Mouse (Mus musculus) liver, embryonic 12.5 days (tissue): ENCODE measurements around the gene Kcnd3. TPM values are rescaled to one million over a fixed set of nuclear protein-coding genes. Genes with fewer than 3 reads are reported as not detected.

Experiments
- ATAC-seq: fragments of 200-750 bp; cut with Nextera tagmentation; 2 replicates; pipeline ENCODE4 v1.8.0; 2017; ENCODE audit warnings: moderate number of reproducible peaks, mild to moderate bottlenecking, moderate library complexity
- H3K27ac ChIP-seq: fragments of 300-500 bp; sonication (generic); 2 replicates; pipeline ENCODE4 v1.5.1; 2016; ENCODE audit warnings: mild to moderate bottlenecking
- H3K27me3 ChIP-seq: fragments of 300-500 bp; sonication (generic); replicated peaks from 2 replicates; pipeline ENCODE4 v1.6.1; 2016; ENCODE audit warnings: mild to moderate bottlenecking, moderate library complexity
- H3K36me3 ChIP-seq: fragments of 300-500 bp; sonication (generic); 2 replicates; pipeline ENCODE4 v1.6.1; 2016; ENCODE audit warnings: mild to moderate bottlenecking, moderate library complexity
- H3K4me1 ChIP-seq: fragments of 300-500 bp; sonication (generic); 2 replicates; pipeline ENCODE4 v1.6.1; 2016
- H3K4me2 ChIP-seq: fragments of 300-500 bp; sonication (generic); 2 replicates; pipeline ENCODE4 v1.6.1; 2016; ENCODE audit warnings: mild to moderate bottlenecking, moderate library complexity
- H3K4me3 ChIP-seq: fragments of 300-500 bp; sonication (generic); 2 replicates; pipeline ENCODE4 v1.5.1; 2016; ENCODE audit warnings: mild to moderate bottlenecking, moderate library complexity
- H3K9ac ChIP-seq: fragments of 300-500 bp; sonication (generic); 2 replicates; pipeline ENCODE4 v1.6.1; 2016; ENCODE audit warnings: mild to moderate bottlenecking, moderate library complexity
- H3K9me3 ChIP-seq: fragments of 300-500 bp; sonication (generic); replicated peaks from 2 replicates; pipeline ENCODE4 v1.6.1; 2016; ENCODE audit warnings: mild to moderate bottlenecking, moderate library complexity
- WGBS: fragments of 180-500 bp; shearing (Covaris S2); methylation state at CpG from one replicate; pipeline ENCODE4 v1.1.7; 2016; ENCODE audit not compliant: insufficient replicate concordance; 5-methylcytosine and 5-hydroxymethylcytosine counted together
- polyA plus RNA-seq: library from polyadenylated mRNA; unstranded; fragments of >200 nt; fragmentation: Nextera tagmentation; extraction: Ambion mirVana; gene quantifications from 2 replicates; pipeline ENCODE4 v1.2.1, GENCODE M21; 2016

Kcnd3 gene
- polyA plus RNA-seq, 1 experiment from 2014 or later, result 0.26 TPM

- H3K9ac ChIP-seq, result no peak overlapping the region
- no peaks in the 10 kb centered on the region for H3K4me1 ChIP-seq
- no peaks in the 10 kb centered on the region for H3K27me3 ChIP-seq
- WGBS, result 66% methylated on average over 7 of the region's 7 CpGs
- no peaks in the 10 kb centered on the region for H3K9me3 ChIP-seq
- no peak overlapping the region for H3K27ac ChIP-seq
- no peaks in the 10 kb centered on the region for H3K36me3 ChIP-seq
- ATAC-seq, result no peak
- no peak overlapping the region for H3K4me3 ChIP-seq
- H3K4me2 ChIP-seq, result no peak overlapping the region
Observed at GRCm38 (mm10) chr3:105611531-105612422, 159.6 kb downstream of the Kcnd3 start.

- Histone ChIP-seq H3K27ac (no peak overlapping the region), H3K9me3 (no peaks in the 10 kb centered on the region), H3K4me3 (no peak overlapping the region), H3K9ac (no peak overlapping the region), H3K36me3 (no peaks in the 10 kb centered on the region), H3K27me3 (no peaks in the 10 kb centered on the region), H3K4me1 (no peaks in the 10 kb centered on the region), H3K4me2 (no peak overlapping the region)
- no peak for ATAC-seq
- WGBS, result 45% methylated on average over 4 of the region's 4 CpGs
Observed at GRCm38 (mm10) chr3:105612423-105612814, 160.3 kb downstream of the Kcnd3 start.

GRCm38 (mm10) chr3:105616861-105617743, 165.0 kb downstream of the Kcnd3 start:
- Histone ChIP-seq H3K36me3 (no peaks in the 10 kb centered on the region), H3K4me1 (no peaks in the 10 kb centered on the region), H3K4me3 (no peak overlapping the region), H3K9ac (no peak overlapping the region), H3K27me3 (no peaks in the 10 kb centered on the region), H3K4me2 (no peak overlapping the region), H3K9me3 (no peaks in the 10 kb centered on the region), H3K27ac (no peak overlapping the region)
- no peak for ATAC-seq
- WGBS, result 69% methylated on average over 2 of the region's 2 CpGs

GRCm38 (mm10) chr3:105621154-105621553, 169.0 kb downstream of the Kcnd3 start:
- ATAC-seq, result no peak
- Histone ChIP-seq H3K9ac (no peak overlapping the region), H3K27ac (no peak overlapping the region), H3K27me3 (no peaks in the 10 kb centered on the region), H3K36me3 (no peaks in the 10 kb centered on the region), H3K9me3 (no peaks in the 10 kb centered on the region), H3K4me3 (no peak overlapping the region), H3K4me2 (no peak overlapping the region), H3K4me1 (no peaks in the 10 kb centered on the region)
- 56% methylated on average over 8 of the region's 8 CpGs for WGBS

- WGBS, result 45% methylated on average over 4 of the region's 4 CpGs
- Histone ChIP-seq H3K9me3 (no peaks in the 10 kb centered on the region), H3K27ac (no peak overlapping the region), H3K4me2 (no peak overlapping the region), H3K36me3 (no peaks in the 10 kb centered on the region), H3K4me1 (no peaks in the 10 kb centered on the region), H3K9ac (no peak overlapping the region), H3K27me3 (no peaks in the 10 kb centered on the region), H3K4me3 (no peak overlapping the region)
- no peak for ATAC-seq
Observed at GRCm38 (mm10) chr3:105623137-105623536, 171.0 kb downstream of the Kcnd3 start.

GRCm38 (mm10) chr3:105625961-105626360, 173.8 kb downstream of the Kcnd3 start:
- H3K9ac ChIP-seq, result no peak overlapping the region
- no peak for ATAC-seq
- 66% methylated on average over 2 of the region's 2 CpGs for WGBS

GRCm38 (mm10) chr3:105627258-105627657, 175.1 kb downstream of the Kcnd3 start:
- H3K4me3 ChIP-seq, result no peak overlapping the region
- 23% methylated on average over 6 of the region's 6 CpGs for WGBS
- H3K9ac ChIP-seq, result no peak overlapping the region
- no peak overlapping the region for H3K27ac ChIP-seq
- no peaks in the 10 kb centered on the region for H3K36me3 ChIP-seq
- no peaks in the 10 kb centered on the region for H3K4me1 ChIP-seq
- no peak overlapping the region for H3K4me2 ChIP-seq
- no peaks in the 10 kb centered on the region for H3K9me3 ChIP-seq
- no peaks in the 10 kb centered on the region for H3K27me3 ChIP-seq
- ATAC-seq, result no peak

More at GRCm38 (mm10) chr3:105625961-105626360, 173.8 kb downstream of the Kcnd3 start:
- Histone ChIP-seq H3K4me2 (no peak overlapping the region), H3K4me3 (no peak overlapping the region), H3K4me1 (no peaks in the 10 kb centered on the region), H3K36me3 (no peaks in the 10 kb centered on the region), H3K27ac (no peak overlapping the region), H3K27me3 (no peaks in the 10 kb centered on the region), H3K9me3 (no peaks in the 10 kb centered on the region)

- 36% methylated on average over 2 of the region's 2 CpGs for WGBS
- no peak for ATAC-seq
- H3K4me3 ChIP-seq, result no peak overlapping the region
- no peaks in the 10 kb centered on the region for H3K9me3 ChIP-seq
- H3K4me2 ChIP-seq, result no peak overlapping the region
- H3K4me1 ChIP-seq, result no peaks in the 10 kb centered on the region
- no peak overlapping the region for H3K9ac ChIP-seq
- H3K36me3 ChIP-seq, result no peaks in the 10 kb centered on the region
- no peak overlapping the region for H3K27ac ChIP-seq
- no peaks in the 10 kb centered on the region for H3K27me3 ChIP-seq
Observed at GRCm38 (mm10) chr3:105632296-105632695, 180.2 kb downstream of the Kcnd3 start.

- no peaks in the 10 kb centered on the region for H3K9me3 ChIP-seq
- H3K36me3 ChIP-seq, result no peaks in the 10 kb centered on the region
- no peaks in the 10 kb centered on the region for H3K4me1 ChIP-seq
- no peak for ATAC-seq
- H3K4me2 ChIP-seq, result no peak overlapping the region
- H3K27me3 ChIP-seq, result no peaks in the 10 kb centered on the region
- H3K4me3 ChIP-seq, result no peak overlapping the region
- 60% methylated on average over 3 of the region's 3 CpGs for WGBS
- H3K27ac ChIP-seq, result no peak overlapping the region
- no peak overlapping the region for H3K9ac ChIP-seq
Observed at GRCm38 (mm10) chr3:105633021-105633420, 180.9 kb downstream of the Kcnd3 start.

- H3K27ac ChIP-seq, result no peak overlapping the region
- no peaks in the 10 kb centered on the region for H3K36me3 ChIP-seq
- no peak overlapping the region for H3K4me3 ChIP-seq
- ATAC-seq, result no peak
- no peak overlapping the region for H3K9ac ChIP-seq
- 51% methylated on average over 1 of the region's 1 CpGs for WGBS
- no peaks in the 10 kb centered on the region for H3K4me1 ChIP-seq
- H3K27me3 ChIP-seq, result no peaks in the 10 kb centered on the region; the same call in 1 of the 2 replicates
- H3K4me2 ChIP-seq, result no peak overlapping the region
- H3K9me3 ChIP-seq, result no peaks in the 10 kb centered on the region
Observed at GRCm38 (mm10) chr3:105642186-105642585, 190.1 kb downstream of the Kcnd3 start.

GRCm38 (mm10) chr3:105643566-105643965, 191.4 kb downstream of the Kcnd3 start:
- Histone ChIP-seq H3K36me3 (no peaks in the 10 kb centered on the region), H3K27me3 (no peaks in the 10 kb centered on the region; the same call in 1 of the 2 replicates), H3K4me2 (no peak overlapping the region), H3K4me3 (no peak overlapping the region), H3K4me1 (no peaks in the 10 kb centered on the region), H3K9me3 (no peaks in the 10 kb centered on the region), H3K27ac (no peak overlapping the region), H3K9ac (no peak overlapping the region)
- no peak for ATAC-seq
- 61% methylated on average over 5 of the region's 5 CpGs for WGBS
